Mouse (Mus musculus): ENCODE data around the gene Arntl. TPM values are rescaled to one million over a fixed set of nuclear protein-coding genes. Genes with fewer than 3 reads are reported as not detected.

The Arntl gene
- polyA plus RNA-seq, 2 experiments from 2014 or later: 22.6 to 25.0 TPM

- no peak for ATAC-seq
These were observed 3.2 kb downstream of the Arntl start for GRCm38 (mm10) chr7:113210441-113210840.

- ATAC-seq: no peak
These were observed 7.2 kb downstream of the Arntl start for GRCm38 (mm10) chr7:113214245-113215169.

GRCm38 (mm10) chr7:113216152-113216551, 8.9 kb downstream of the Arntl start:
- no peak for ATAC-seq

- no peak for ATAC-seq
These were observed 12.2 kb downstream of the Arntl start for GRCm38 (mm10) chr7:113219416-113219815.

GRCm38 (mm10) chr7:113219864-113220263, 12.6 kb downstream of the Arntl start:
- ATAC-seq: no peak

- no peak for ATAC-seq
These were observed 13.5 kb downstream of the Arntl start for GRCm38 (mm10) chr7:113220691-113221238.

- ATAC-seq: no peak
These were observed 15.6 kb downstream of the Arntl start for GRCm38 (mm10) chr7:113222821-113223220.

GRCm38 (mm10) chr7:113224620-113225019, 17.4 kb downstream of the Arntl start:
- no peak for ATAC-seq

- ATAC-seq: no peak
These were observed 21.2 kb downstream of the Arntl start for GRCm38 (mm10) chr7:113228498-113228897.

- no peak for ATAC-seq
These were observed 28.9 kb downstream of the Arntl start for GRCm38 (mm10) chr7:113236135-113236534.

GRCm38 (mm10) chr7:113238365-113238764, 31.1 kb downstream of the Arntl start:
- no peak for ATAC-seq

DNA sequence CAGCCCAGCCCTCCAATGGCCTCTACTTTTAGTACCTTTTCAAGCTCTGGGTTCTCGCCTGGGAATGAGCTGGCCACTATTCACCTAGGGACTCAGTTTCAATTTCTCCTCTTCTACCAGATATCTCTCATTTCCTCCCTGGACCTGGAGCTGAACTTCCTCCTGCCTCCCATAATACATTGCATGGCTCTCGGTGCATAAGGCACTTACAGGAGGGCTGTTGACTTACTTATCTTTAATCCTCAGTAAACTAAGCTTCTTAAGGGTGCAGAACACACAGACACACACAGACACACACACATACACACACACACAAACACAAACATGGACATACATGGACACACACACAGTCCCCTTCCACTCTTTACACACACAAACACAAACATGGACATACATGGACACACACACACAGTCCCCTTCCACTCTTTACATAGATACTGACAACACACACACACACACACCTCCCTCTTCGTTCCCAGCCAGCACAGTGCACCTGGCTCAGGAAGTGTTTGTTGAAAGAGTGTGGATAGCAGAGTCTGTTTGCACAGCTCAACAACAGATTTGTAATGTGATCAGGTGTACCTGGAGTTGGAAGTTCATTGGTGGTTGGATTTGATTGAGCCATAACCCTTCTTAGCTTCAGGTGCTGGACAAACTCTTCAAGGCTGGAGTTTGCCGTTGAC, 32.3 kb downstream of the Arntl start:
- ATAC-seq: no peak

DNA sequence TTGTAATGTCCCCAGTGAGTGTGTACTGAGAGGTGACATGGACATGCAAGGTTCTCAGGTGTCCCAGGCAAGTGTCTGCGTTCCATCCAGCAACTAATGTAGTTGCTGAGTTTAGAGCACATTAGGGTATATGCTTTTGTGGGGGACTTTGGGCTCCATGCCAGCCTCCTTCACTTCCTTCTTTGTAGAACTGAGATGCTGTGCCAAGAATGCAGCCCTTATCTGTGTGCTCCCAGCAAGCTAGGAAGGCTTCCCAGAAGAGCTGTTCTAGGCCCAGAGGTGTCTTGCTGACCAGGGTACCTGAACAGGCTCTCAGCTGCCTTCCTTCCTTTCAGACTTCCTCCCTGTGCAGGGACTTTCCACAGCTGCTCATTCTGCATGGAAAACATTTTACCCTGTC, 33.2 kb downstream of the Arntl start:
- no peak for ATAC-seq

DNA sequence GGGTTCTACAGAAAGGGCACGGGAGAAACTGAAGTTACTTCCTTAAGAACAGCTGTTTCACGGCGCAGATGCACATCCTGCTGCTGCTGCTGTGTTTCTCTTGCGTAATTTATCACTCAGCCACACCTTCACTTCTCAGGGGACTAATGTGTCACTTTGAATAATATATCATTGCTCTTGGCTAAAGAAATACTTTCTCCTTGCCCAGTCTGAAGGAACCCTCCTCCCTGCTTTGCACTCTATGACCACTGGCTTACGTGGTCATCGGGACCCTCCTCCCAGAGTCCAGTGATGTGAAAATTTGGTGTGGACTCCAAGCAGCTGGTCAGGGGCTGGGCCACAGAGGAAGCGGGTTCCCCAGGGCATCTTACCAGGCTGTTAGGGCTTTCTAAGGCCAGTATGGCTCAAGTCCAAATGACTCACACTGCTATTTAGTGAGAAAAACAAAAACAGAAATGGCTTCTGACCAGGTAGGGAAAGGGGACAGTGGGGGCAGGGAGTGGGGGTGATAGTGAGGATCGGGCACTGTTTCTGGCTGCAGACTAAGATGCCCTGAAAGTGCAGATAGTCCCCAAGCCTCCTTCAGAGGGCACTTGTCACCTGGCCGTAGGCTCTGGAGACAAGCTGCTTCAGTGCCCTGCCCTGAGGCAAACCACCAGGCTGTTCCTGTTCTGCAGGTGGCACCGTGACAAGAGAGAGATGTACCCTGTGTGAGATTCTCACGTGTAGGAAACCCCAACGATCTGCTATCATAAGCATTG, 34.8 kb downstream of the Arntl start:
- ATAC-seq: peak; percentile 66

DNA sequence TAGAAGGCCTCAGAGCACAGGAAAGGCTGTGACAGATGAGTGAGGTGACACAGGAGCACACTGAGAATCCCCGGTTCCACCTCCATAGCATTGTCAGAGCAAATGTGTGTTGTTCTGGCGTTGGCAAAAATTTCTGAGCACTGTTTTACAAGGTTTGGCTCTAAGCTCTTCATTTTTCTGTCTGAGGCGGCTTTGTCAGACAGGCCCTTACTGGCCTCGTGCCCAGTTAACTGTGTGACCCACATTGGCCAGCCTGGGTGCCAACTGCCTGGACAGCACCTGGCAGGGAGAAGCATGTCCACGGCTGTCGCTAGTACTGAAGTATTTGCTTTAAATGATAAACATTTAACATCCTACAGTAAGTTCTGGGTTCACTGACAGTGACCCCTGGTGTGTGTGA, 35.4 kb downstream of the Arntl start:
- peak; percentile 42 for ATAC-seq

- no peak for ATAC-seq
These were observed 37.9 kb downstream of the Arntl start for GRCm38 (mm10) chr7:113245144-113245543.

DNA sequence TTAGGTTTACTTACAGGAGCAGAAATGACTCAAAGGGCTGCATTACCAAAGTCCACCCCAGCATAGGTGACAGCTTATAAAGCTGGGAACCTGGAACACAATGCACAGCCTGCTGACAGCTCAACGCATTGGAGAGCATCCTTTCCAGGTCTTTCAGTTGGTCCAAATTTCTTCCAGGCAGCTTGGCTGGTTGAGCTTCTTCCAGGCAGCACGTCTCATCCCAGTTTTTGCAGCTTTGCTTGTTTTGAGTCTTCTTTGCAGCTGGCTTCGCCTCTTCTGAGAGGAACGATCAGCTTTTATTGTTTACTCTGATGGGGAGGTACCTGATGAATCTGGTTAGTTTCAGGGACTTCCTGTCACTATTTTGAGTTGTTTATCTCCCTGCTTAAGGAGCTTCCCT, 39.2 kb downstream of the Arntl start:
- no peak for ATAC-seq

DNA sequence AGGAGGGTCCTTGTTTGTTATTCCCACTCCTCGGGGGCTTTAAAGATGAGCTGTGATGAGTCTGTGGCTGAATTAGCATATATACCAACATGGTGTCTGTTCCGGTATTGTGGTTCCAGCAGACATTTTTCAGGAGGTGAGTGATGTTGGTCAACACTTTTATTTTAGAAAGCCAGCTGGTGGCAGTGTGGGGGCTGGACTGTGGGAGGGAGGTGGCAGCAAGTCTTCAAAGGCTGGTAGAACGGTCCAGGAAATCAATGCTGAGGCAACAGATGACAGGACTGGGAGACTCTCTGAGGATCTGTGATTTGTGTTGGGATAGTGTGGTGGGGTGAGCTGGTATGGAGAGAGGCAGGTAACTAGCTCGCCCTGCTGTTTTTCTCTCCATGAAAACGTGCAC, 39.9 kb downstream of the Arntl start:
- no peak for ATAC-seq

GRCm38 (mm10) chr7:113249134-113249825, 42.0 kb downstream of the Arntl start:
- no peak for ATAC-seq

GRCm38 (mm10) chr7:113250433-113250991, 43.2 kb downstream of the Arntl start:
- peak; percentile 90 for ATAC-seq

DNA sequence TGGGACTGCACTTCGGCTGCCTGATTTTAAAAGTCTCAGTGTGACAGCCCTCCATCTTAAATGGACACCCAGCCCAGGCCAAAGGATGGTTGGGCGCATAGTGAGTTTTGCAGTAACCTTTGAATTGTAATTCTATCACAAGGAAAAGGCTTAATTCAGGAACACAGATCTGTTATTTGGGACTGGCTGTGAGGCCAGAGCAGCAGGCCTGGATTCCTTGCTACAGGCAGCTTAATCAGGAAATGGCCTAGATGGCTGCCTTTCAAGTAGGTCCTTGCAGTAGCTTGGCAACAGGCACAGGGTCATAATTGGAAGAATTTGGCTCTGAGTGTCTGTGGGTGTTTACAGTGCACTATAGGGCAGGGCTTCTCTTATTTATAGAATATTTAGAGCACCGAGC, 43.7 kb downstream of the Arntl start:
- no peak for ATAC-seq

DNA sequence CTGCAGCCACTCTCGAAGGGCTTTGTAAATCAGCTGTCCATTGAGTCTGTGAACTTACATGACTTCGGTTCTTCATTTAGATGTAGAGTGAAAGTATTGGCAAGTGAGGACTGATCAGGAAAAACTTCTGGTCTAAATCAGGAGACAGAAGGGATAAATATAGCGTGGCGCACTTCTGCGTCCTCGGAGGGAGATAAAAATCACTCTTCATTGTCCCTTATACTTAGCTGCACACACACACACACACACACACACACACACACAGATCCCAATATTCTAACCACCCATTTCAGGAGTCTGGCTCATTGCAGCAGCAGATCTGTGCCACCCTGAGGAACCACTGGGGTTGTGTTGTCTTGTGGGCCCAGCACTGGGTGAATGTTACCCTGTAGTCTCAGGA, 44.3 kb downstream of the Arntl start:
- no peak for ATAC-seq
